Mouse (Mus musculus) ES-E14 (cell line): ENCODE data around the gene Prr7.

Source experiments
- CHD2 ChIP-seq: IDR thresholded peaks from 2 replicates; pipeline ENCODE4 v1.6.1; 2014; ENCODE audit warnings: mild to moderate bottlenecking, low read depth, low read length, inconsistent platforms
- HCFC1 ChIP-seq: IDR thresholded peaks from 2 replicates; pipeline ENCODE4 v1.6.1; 2012; ENCODE audit warnings: low read length, inconsistent platforms, borderline replicate concordance; ENCODE audit not compliant: insufficient read depth
- MAFK ChIP-seq: IDR thresholded peaks from 2 replicates; pipeline ENCODE4 v1.6.1; 2014; ENCODE audit warnings: mild to moderate bottlenecking, low read depth, low read length, inconsistent platforms; ENCODE audit not compliant: insufficient read depth

DNA sequence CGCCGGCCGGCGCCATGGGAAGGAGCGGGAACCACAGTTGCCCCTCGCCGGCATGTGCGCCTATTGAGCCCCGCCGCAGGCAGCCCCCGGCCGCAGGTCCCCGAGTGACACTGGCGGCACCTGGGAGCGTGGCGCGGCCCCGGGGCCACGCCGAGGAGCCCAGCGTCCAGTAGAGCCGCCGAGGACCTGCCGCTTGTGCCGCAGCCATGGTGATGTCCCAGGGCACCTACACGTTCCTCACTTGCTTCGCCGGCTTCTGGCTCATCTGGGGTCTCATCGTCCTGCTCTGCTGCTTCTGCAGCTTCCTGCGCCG is 7.7 kb downstream of the Prr7 start:
- TF ChIP-seq CHD2, result no peak
- no peak for TF ChIP-seq MAFK
- no peak for TF ChIP-seq HCFC1
